Mouse (Mus musculus) heart, embryonic 10.5 days (tissue): Measurements from ENCODE around the gene Zfp53. TPM values are rescaled to one million over a fixed set of nuclear protein-coding genes. Genes with fewer than 3 reads are reported as not detected.
"Not testable (repeated sequence)": the region's sequence is repeated elsewhere in the genome, so short reads cannot be mapped to it uniquely, and the experiment has no call there.

ENCODE experiments used
- DNase-seq: peaks from one replicate; pipeline ENCODE4 v3.0.0-alpha.2; 2017; ENCODE audit warnings: low spot score
- H3K27ac ChIP-seq: fragments of 300-500 bp; sonication (generic); 2 replicates; pipeline ENCODE4 v1.5.1; 2016; ENCODE audit warnings: mild to moderate bottlenecking
- H3K27me3 ChIP-seq: fragments of 300-500 bp; sonication (generic); 2 replicates; pipeline ENCODE4 v1.6.1; 2016; ENCODE audit warnings: mild to moderate bottlenecking; ENCODE audit not compliant: poor library complexity, insufficient read depth, severe bottlenecking
- H3K36me3 ChIP-seq: fragments of 300-500 bp; sonication (generic); 2 replicates; pipeline ENCODE4 v1.6.1; 2016; ENCODE audit warnings: mild to moderate bottlenecking, moderate library complexity
- H3K4me1 ChIP-seq: fragments of 300-500 bp; sonication (generic); 2 replicates; pipeline ENCODE4 v1.6.1; 2016; ENCODE audit warnings: mild to moderate bottlenecking
- H3K4me3 ChIP-seq: fragments of 300-500 bp; sonication (generic); 2 replicates; pipeline ENCODE4 v1.5.1; 2016; ENCODE audit warnings: mild to moderate bottlenecking, moderate library complexity
- H3K9me3 ChIP-seq: fragments of 300-500 bp; sonication (generic); 2 replicates; pipeline ENCODE4 v1.6.1; 2016; ENCODE audit warnings: mild to moderate bottlenecking, moderate library complexity
- WGBS: fragments of 180-500 bp; shearing (Covaris S2); methylation state at CpG from one replicate; pipeline ENCODE4 v1.1.7; 2016; 5-methylcytosine and 5-hydroxymethylcytosine counted together
- polyA plus RNA-seq: library from polyadenylated mRNA; unstranded; fragments of >200 nt; fragmentation: Nextera tagmentation; extraction: Ambion mirVana; gene quantifications from 2 replicates; pipeline ENCODE4 v1.2.1, GENCODE M21; 2016

The Zfp53 gene
- 6.4 and 8.0 TPM in 2 replicates for polyA plus RNA-seq

DNA sequence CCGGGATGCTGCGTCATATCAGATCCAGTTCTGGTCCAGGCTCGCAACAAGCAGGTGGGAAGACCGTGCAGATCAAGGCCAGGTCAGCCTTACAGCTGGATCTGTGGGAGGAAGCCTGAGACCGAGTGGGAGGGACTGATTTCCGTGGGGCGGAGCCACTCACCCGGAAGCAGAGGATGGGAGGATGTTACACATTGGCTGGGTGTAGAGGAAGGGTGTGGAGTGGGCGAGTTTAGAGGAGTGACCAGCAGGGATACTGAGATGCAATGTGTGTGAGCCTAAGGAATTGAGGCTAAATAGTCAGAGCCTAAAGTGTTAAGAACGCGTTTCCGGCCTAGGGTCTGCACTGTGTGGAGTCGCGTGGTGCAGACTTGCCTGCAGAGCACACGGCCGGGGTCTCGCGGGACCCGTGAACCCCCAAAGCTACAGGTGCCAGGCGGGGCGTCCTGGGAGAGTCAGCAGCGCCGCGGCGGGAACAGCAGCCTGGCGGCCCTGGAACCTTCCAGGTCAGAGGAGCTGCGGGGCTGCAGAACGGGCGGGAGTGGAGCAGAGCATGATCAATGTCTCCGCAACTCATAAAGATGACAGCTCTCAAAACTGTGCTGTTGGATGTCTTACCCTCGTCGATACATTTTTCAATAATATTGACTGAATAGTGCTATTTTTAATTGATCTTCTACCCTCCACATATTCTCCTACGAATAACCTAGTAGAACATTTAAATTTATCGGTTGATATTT, at the start of gene Zfp53:
Gene Zfp53, plus strand, starts transcription at position 239 of the 740 bp plus-strand sequence.
- peak; percentile 96 for DNase-seq
- 0 out of 2 replicates have a peak, but pooled peaks cover 4% of the 10 kb centered on the region for H3K4me1 ChIP-seq
- no peaks in the 10 kb centered on the region for H3K27me3 ChIP-seq
- WGBS, result 1% methylated on average over 34 of the region's 34 CpGs
- no peaks in the 10 kb centered on the region for H3K9me3 ChIP-seq
- H3K4me3 ChIP-seq, result peak within 1 kb of the TSS; percentile 76
- peak within 1 kb of the TSS; percentile 87 for H3K27ac ChIP-seq
- peaks cover 3% of the 10 kb centered on the region; the same call in 1 of the 2 replicates for H3K36me3 ChIP-seq

DNA sequence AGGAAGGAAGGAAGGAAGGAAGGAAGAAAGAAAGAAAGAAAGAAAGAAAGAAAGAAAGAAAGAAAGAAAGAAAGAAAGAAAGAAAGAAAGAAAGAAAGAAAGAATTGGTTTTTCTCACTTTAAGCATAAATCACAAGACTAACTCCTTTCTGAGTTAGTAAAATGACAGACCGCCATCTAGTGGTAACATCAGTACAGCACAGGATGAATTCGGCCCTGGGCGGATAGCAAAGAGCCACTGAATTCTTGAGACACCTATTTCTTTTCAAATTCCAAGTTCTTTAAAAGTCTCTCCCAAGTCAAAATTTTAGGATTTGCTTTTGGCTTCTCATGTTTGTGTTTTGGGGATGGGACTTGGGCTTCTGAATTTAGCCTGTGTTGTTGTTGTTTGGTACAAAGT, 39.1 kb upstream of the Zfp53 start:
- peak; percentile 78 for DNase-seq
- WGBS, result under 1% methylated on average over 3 of the region's 3 CpGs
- Histone ChIP-seq H3K27me3 (no peaks in the 10 kb centered on the region), H3K9me3 (no peaks in the 10 kb centered on the region), H3K4me1 (peaks cover 6% of the 10 kb centered on the region; the same call in 1 of the 2 replicates), H3K27ac (peak overlapping the region; percentile 88), H3K4me3 (peak overlapping the region; percentile 73), H3K36me3 (0 out of 2 replicates have a peak, but pooled peaks cover 4% of the 10 kb centered on the region)

DNA sequence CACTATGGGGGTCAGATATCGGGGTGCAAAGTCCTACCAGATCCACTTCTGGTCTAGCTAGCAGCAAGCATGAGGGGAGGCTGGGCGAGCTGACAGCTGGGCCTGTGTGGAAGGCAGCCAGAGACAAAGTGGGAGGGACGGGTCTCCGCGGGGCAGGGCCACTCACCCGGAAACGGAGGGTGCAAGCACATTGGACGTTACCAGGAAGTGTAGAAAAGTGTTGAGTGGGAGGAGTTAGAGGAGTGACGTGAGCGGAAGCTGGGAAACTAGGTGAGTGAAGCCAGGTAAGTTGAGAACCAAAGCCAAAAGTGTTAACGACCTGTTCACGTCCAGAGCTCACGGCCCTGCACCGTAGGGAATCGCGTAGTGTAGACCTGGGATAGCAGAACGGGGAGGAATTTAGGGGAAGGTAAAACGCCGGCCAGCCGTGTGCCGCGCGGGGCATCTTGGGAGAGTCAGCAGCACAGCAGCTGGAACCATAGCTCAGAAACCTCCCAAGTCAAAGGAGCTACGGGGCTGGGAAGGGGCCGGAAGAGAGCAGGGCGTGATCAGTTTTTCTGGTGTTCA, 38.6 kb upstream of the Zfp53 start, which contains the start of gene Zfp51:
Gene Zfp51, plus strand, starts transcription at position 237 of the 567 bp plus-strand sequence.
- H3K4me3 ChIP-seq, result peak within 1 kb of the TSS; percentile 73
- H3K4me1 ChIP-seq, result peaks cover 6% of the 10 kb centered on the region; the same call in 1 of the 2 replicates
- H3K9me3 ChIP-seq, result no peaks in the 10 kb centered on the region
- H3K27me3 ChIP-seq, result no peaks in the 10 kb centered on the region
- DNase-seq, result peak; percentile 98
- WGBS, result under 1% methylated on average over 26 of the region's 26 CpGs
- peak within 1 kb of the TSS; percentile 88 for H3K27ac ChIP-seq
- H3K36me3 ChIP-seq, result 0 out of 2 replicates have a peak, but pooled peaks cover 4% of the 10 kb centered on the region

DNA sequence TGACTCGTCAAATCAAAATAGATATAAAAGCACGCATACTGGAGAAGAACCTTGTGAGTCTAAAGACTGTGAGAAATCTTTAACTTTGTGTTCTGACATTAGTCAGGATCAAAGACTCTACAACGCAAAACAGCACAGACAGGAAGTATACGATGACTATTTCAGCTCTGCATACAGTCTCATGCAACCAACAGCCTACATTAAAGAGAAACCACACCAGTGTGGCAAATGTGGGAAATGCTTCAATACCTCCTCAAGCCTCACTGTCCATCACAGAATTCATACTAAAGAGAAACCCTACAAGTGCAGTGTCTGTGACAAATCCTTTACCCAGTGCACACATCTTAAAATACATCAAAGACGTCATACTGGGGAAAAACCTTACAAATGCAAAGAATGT, 25.2 kb upstream of the Zfp53 start:
- 90% methylated on average over 5 of the region's 5 CpGs for WGBS
- Histone ChIP-seq H3K9me3 (no peaks in the 10 kb centered on the region), H3K27ac (no peak overlapping the region), H3K4me3 (no peak overlapping the region), H3K27me3 (no peaks in the 10 kb centered on the region), H3K36me3 (peaks cover 53% of the 10 kb centered on the region), H3K4me1 (no peaks in the 10 kb centered on the region)
- no peak for DNase-seq

DNA sequence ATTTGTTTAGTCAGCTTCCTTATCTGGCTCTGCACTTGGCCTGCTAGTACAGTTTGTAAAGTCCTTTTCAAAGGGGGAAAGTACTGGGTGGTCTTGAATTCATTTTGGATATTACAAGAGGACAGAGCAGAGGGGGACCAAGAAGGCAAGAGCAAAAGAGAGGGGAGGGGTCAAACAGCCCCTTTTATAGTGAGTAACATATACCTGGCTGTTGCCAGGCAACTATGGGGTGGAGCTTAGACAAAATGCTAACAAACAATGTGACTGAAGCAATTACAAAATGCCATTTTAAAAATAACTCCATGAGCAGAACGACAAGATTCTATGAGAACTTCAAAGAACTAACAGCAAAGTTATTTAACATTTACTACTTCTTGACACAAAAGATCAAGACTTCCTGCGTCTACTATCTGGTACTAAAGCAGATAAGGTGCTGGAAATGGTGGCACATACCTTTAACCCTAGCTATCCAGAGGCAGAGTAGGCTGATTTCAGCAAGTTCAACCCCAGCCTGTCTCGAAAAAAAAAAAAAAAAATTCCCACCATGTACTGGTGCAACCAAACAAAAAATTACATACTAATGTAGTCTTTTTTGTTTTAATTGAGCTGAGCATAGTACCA, 16.7 kb upstream of the Zfp53 start:
- Histone ChIP-seq H3K4me1 (peaks cover 12% of the 10 kb centered on the region; the same call in 1 of the 2 replicates), H3K9me3 (no peaks in the 10 kb centered on the region), H3K27me3 (no peaks in the 10 kb centered on the region), H3K27ac (no peak overlapping the region), H3K4me3 (no peak overlapping the region), H3K36me3 (no peaks in the 10 kb centered on the region)
- 46% methylated on average over 3 of the region's 3 CpGs for WGBS
- DNase-seq, result no peak

DNA sequence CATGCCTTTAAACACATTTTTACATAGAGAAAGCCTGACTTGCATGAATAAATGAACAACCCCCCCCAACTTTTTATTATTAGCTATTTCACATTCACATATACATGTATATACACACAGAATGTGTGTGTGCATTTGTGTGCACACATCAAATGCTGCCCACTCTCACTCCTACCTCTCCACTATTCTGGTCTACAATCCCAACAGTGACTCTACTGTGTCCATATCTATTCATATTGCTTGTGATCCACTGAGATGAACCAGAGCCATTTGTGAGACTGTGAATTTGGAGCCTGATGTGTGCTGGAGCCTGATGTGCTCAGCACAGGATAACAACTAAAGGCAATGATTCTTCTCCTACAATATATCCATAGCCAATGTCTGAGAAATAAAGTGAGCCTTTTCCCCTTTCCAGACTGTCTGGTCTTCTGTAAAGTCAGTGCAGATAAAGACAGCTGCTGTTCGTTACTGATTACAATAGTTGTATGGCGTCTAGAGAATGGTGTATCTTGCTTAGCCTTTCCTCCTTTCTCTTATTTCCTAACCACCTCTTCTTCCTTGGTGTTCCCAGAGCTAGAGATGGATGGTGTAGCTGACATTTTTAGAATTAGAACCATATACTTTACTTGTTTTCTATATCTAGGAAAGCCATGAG, 16.0 kb upstream of the Zfp53 start:
- Histone ChIP-seq H3K4me3 (no peak overlapping the region), H3K4me1 (peaks cover 12% of the 10 kb centered on the region; the same call in 1 of the 2 replicates), H3K27me3 (no peaks in the 10 kb centered on the region), H3K27ac (no peak overlapping the region), H3K36me3 (no peaks in the 10 kb centered on the region), H3K9me3 (no peaks in the 10 kb centered on the region)
- 41% methylated on average over 2 of the region's 2 CpGs for WGBS
- DNase-seq, result no peak

DNA sequence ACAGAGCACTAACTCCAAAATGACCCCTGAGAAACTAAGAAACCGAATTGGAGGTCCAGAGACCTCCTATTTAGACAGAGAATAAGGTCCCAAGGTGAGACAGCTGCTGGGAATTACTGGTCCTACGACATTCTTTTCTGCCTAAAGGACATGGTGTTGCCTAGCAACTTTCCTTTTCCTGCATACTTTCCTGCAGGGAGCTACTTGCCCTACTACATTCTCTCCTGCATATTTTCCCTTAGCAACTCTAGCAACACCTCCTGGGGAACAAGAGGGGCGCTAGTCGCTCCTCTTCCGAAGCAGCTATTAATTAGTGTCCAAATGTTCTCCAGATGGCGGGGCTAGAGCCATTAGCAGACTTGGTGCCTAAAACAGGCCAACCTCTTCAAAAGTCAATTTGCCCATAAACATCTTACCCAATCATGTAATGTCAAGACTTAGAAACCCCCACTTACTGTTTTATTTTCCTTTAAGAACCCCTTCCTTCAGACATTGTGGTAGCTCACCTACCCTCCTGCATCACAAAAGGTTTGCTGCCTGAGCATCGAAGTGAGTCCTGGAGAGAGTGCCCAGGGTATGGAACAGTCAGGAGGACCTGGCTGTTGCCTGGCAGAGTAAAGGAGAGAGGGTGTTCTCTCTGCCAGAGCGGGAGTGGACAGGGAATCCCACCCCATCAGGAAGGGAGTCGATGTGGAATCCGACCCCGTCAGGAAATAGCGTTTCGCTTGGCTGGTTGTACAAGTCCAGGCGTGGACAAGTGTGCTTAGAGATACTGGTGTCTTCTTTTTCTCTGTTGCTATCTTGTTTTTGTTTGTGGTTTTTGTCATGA, 15.2 kb upstream of the Zfp53 start:
- no peak for DNase-seq
- peaks cover 12% of the 10 kb centered on the region; the same call in 1 of the 2 replicates for H3K4me1 ChIP-seq
- 26% methylated on average over 14 of the region's 14 CpGs for WGBS
- H3K9me3 ChIP-seq, result no peaks in the 10 kb centered on the region
- no peaks in the 10 kb centered on the region for H3K27me3 ChIP-seq
- no peak overlapping the region for H3K4me3 ChIP-seq
- no peak overlapping the region for H3K27ac ChIP-seq
- no peaks in the 10 kb centered on the region for H3K36me3 ChIP-seq

DNA sequence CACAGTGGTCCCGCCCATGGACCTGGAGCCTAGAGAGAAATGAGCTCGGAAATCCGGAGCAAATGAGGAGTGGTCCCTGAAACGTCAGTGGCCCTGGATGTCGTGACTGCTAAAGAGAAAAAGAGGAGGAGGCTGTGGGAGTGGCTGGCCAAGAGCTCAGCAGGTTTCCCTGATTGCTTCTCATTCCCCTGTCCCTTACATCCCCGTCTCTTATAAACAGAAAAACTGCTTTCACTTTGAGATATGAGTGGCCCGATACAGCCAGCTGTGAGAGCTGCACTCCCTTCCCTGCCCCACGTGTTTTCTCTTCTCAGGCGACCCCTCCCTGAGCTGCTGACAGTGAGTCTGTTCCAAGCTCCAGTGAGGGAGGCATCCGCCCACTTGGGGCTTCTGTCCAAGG, 14.1 kb upstream of the Zfp53 start:
- Histone ChIP-seq H3K4me1 (peaks cover 12% of the 10 kb centered on the region; the same call in 1 of the 2 replicates), H3K4me3 (peak overlapping the region; percentile 24; the same call in 1 of the 2 replicates)
- 11% methylated on average over 10 of the region's 10 CpGs for WGBS
- not testable (repeated sequence) for DNase-seq, H3K36me3 ChIP-seq, H3K27me3 ChIP-seq, H3K9me3 ChIP-seq, H3K27ac ChIP-seq

DNA sequence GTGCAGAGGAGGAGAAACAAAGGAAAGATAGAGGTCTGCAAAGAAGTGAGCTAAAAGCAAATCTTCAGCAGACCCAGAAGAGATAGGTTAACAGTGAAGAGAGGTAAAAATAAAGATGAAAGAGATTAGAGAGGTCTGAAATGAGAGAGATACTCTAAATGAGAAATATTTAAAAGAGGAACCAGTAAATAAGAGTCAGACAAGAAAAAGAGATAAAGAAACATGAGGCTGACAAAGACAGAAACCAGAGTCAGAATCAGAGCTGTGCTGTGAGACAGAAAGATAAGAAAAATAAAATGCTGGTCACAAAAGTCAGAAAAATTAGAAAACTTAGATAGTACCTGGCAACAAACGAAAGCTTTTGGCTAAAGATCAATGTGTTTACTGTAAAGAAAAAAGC, 13.5 kb upstream of the Zfp53 start:
- H3K4me1 ChIP-seq, result peaks cover 12% of the 10 kb centered on the region; the same call in 1 of the 2 replicates
- H3K27ac ChIP-seq, DNase-seq, H3K27me3 ChIP-seq, H3K9me3 ChIP-seq, H3K36me3 ChIP-seq, H3K4me3 ChIP-seq: not testable (repeated sequence)
- WGBS, result 71% methylated on average over 1 of the region's 1 CpGs

DNA sequence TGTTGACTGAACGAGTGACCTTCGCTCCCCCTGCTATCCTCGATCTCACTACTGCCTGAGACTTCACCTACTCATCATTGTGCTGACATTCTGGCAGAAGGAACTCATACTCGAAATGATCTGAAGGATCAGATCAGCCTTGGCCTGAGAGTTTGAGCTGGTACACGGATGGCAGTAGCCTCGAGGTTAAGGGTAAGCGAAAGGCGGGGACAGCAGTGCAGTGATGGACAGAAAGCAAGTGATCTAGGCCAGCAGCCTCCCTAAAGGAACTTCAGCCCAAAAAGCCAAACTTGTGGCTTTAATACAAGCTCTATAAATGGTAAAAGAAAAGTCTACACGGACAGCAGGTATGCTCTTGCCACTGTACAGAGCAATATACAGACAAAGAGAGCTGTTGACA, 12.4 kb upstream of the Zfp53 start:
- H3K4me3 ChIP-seq, H3K27ac ChIP-seq, H3K9me3 ChIP-seq, H3K27me3 ChIP-seq, DNase-seq, H3K36me3 ChIP-seq: not testable (repeated sequence)
- 75% methylated on average over 5 of the region's 9 CpGs for WGBS
- H3K4me1 ChIP-seq, result peaks cover 12% of the 10 kb centered on the region; the same call in 1 of the 2 replicates

DNA sequence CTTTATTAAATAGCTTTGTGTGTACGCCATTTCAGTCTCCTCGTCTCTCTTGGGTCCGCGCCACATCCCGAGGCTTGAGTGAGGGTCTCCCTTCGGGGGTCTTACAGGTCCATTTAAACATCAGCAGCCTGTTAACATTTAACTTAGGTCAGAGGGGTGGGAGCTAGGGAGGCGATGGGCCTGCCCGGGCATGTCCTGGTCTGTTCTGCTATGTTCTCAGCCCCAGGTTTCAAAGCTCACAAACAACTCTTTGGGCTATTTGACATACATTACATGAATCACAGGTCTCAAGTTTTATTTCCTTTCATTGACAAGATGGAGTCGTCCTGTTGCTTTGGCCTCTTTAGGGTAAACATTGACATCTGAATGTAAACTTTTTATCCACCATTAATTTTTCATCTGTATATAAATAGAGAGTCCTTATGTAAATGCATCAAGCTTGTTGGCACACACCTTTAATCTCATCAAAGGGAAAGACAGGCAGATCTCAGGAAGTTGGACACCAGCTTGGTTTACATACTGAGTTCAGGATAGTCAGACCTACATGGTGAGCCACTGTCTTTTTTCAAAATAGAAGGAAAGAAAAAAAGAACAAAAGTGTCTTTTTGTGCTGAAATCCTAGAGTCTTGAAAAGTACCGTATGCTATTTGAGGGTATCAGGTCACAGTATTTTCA, 10.6 kb upstream of the Zfp53 start:
- not testable (repeated sequence) for H3K9me3 ChIP-seq, H3K36me3 ChIP-seq, H3K4me1 ChIP-seq, H3K27me3 ChIP-seq, DNase-seq, H3K27ac ChIP-seq, H3K4me3 ChIP-seq
- 84% methylated on average over 10 of the region's 10 CpGs for WGBS
